Mouse (Mus musculus) limb, embryonic 14.5 days (tissue): ENCODE results near the gene Tuba4a. TPM values are rescaled to one million over a fixed set of nuclear protein-coding genes. Genes with fewer than 3 reads are reported as not detected.

ENCODE experiments used
- ATAC-seq: fragments of 200-750 bp; cut with Nextera tagmentation; 2 replicates; pipeline ENCODE4 v1.8.0; 2017; ENCODE audit warnings: low read depth, moderate number of reproducible peaks, moderate TSS enrichment; ENCODE audit not compliant: low FRiP score
- DNase-seq: peaks from one replicate; pipeline ENCODE4 v3.0.0-alpha.2; 2015; ENCODE audit warnings: low spot score
- H3K27ac ChIP-seq: fragments of 300-500 bp; sonication (generic); replicated peaks from 2 replicates; pipeline ENCODE4 v1.5.1; 2014; ENCODE audit warnings: low read depth, mild to moderate bottlenecking, low read length, moderate library complexity, mixed read lengths
- H3K27me3 ChIP-seq: fragments of 300-500 bp; sonication (generic); 2 replicates; pipeline ENCODE4 v1.6.1; 2014; ENCODE audit warnings: low read length, mixed read lengths; ENCODE audit not compliant: control insufficient read depth, insufficient read depth
- H3K36me3 ChIP-seq: fragments of 300-500 bp; sonication (generic); 2 replicates; pipeline ENCODE4 v1.6.1; 2014; ENCODE audit warnings: mild to moderate bottlenecking, low read length, moderate library complexity, mixed read lengths; ENCODE audit not compliant: control insufficient read depth, insufficient read depth
- H3K4me1 ChIP-seq: fragments of 300-500 bp; sonication (generic); 2 replicates; pipeline ENCODE4 v1.6.1; 2014; ENCODE audit warnings: antibody characterized with exemption, low read length, mixed read lengths; ENCODE audit not compliant: control insufficient read depth, insufficient read depth
- H3K4me2 ChIP-seq: fragments of 300-500 bp; sonication (generic); replicated peaks from 2 replicates; pipeline ENCODE4 v1.6.1; 2014; ENCODE audit warnings: low read depth, mild to moderate bottlenecking, low read length, moderate library complexity; ENCODE audit not compliant: severe bottlenecking
- H3K4me3 ChIP-seq: fragments of 300-500 bp; sonication (generic); replicated peaks from 2 replicates; pipeline ENCODE4 v1.5.1; 2014; ENCODE audit warnings: low read length
- H3K9ac ChIP-seq: fragments of 300-500 bp; sonication (generic); 2 replicates; pipeline ENCODE4 v1.6.1; 2014; ENCODE audit warnings: mild to moderate bottlenecking, low read depth, low read length, moderate library complexity; ENCODE audit not compliant: severe bottlenecking
- H3K9me3 ChIP-seq: fragments of 300-500 bp; sonication (generic); 2 replicates; pipeline ENCODE4 v1.6.1; 2016; ENCODE audit warnings: low read length; ENCODE audit not compliant: control insufficient read depth
- POLR2A ChIP-seq: fragments of 200-500 bp; IDR thresholded peaks from 2 replicates; pipeline ENCODE4 v1.8.0; 2012; ENCODE audit warnings: inconsistent platforms, mild to moderate bottlenecking, moderate library complexity, borderline replicate concordance; ENCODE audit not compliant: insufficient read depth, insufficient read length; ENCODE audit errors: extremely low read depth
- WGBS: fragments of 180-500 bp; shearing (Covaris S2); extraction: QIAGEN DNeasy Blood & Tissue Kit; methylation state at CpG from one replicate; pipeline ENCODE4 v1.1.7; 2014; 5-methylcytosine and 5-hydroxymethylcytosine counted together
- polyA plus RNA-seq, 2 experiments: library from polyadenylated mRNA; depleted of rRNA in 1 of 2; stranded (reverse) in 1 of 2; unstranded in 1 of 2; fragments of >200 nt; fragmentation: Nextera tagmentation in 1 of 2; extraction: Ambion mirVana in 1 of 2; gene quantifications; 2 replicates each; pipeline versions ENCODE4 v1.2.1 to v1.2.3; 2012 to 2014

Gene Tuba4a
- polyA plus RNA-seq, 2 experiments, result 25.1 to 55.9 TPM

DNA sequence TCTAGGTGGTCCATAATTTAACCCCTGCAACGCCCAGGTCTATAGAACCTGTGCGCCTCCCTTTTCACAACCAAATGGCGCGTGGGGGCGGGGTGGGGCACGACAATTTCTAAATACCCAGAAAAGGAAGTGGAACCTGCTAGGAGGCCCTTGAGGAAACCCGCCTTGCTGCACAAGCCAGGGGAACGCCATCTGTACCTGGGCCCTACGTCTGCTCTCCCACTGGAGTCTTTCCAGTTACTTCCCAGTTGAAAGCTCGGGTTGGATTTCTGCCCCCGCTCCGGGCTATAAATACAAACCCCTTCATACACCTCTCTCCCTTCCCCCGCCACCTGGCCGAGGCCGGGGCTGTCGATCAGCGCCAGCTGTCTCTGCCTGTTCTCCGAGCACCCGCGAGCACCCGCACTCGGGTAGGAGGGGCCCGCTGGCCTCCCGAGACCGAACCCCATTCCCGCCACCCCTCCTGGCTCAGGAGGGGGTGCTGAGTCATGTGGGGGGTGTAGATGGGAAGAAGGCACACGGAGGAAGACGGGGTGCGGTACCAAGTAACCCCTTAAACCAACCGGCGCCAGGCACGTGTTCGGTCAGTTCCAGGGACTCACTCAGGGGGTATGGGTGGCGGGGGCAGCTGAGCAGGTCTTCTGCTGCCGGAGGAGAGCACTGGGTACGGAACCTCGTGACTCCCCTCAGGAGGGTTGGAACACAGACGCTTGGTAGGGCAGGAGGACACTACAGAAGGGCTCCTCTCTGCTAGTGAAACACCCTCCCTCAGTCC is 1.3 kb downstream of the Tuba4a start:
- TF ChIP-seq POLR2A, result no peak
- peak; percentile 60 for ATAC-seq
- H3K4me1 ChIP-seq, result peaks cover 13% of the 10 kb centered on the region
- peak overlapping the region; percentile 34 for H3K9ac ChIP-seq
- H3K4me2 ChIP-seq, result peak overlapping the region; percentile 99
- WGBS, result under 1% methylated on average over 37 of the region's 38 CpGs
- H3K4me3 ChIP-seq, result peak overlapping the region; percentile 53
- peaks cover 24% of the 10 kb centered on the region for H3K36me3 ChIP-seq
- DNase-seq, result peak; percentile 31
- H3K27me3 ChIP-seq, result peaks cover 32% of the 10 kb centered on the region
- no peaks in the 10 kb centered on the region for H3K9me3 ChIP-seq
- no peak overlapping the region for H3K27ac ChIP-seq

DNA sequence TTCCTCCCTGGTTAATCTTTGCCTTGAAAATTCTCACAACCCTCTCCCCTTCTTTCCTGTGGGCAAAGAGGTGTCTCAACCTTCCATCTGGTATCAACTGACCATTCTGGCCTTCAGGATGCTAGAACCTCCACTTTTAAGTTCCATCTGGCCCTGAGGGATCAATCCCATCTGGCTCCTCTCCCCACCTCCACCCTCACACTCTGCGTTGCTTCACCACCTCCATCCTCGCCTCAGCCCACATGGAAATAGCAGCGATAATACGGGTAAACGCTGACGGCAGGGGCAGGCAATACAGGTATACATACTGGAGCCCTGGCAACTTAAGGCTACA is 1.8 kb downstream of the Tuba4a start:
- peaks cover 30% of the 10 kb centered on the region for H3K36me3 ChIP-seq
- peak overlapping the region; percentile 53 for H3K4me3 ChIP-seq
- peaks cover 32% of the 10 kb centered on the region for H3K27me3 ChIP-seq
- peaks cover 13% of the 10 kb centered on the region for H3K4me1 ChIP-seq
- no peaks in the 10 kb centered on the region for H3K9me3 ChIP-seq
- H3K4me2 ChIP-seq, result peak overlapping the region; percentile 99
- ATAC-seq, result no peak
- H3K27ac ChIP-seq, result no peak overlapping the region
- TF ChIP-seq POLR2A, result no peak
- peak overlapping the region; percentile 34; the same call in 1 of the 2 replicates for H3K9ac ChIP-seq
- WGBS, result 2% methylated on average over 6 of the region's 6 CpGs
- no peak for DNase-seq

DNA sequence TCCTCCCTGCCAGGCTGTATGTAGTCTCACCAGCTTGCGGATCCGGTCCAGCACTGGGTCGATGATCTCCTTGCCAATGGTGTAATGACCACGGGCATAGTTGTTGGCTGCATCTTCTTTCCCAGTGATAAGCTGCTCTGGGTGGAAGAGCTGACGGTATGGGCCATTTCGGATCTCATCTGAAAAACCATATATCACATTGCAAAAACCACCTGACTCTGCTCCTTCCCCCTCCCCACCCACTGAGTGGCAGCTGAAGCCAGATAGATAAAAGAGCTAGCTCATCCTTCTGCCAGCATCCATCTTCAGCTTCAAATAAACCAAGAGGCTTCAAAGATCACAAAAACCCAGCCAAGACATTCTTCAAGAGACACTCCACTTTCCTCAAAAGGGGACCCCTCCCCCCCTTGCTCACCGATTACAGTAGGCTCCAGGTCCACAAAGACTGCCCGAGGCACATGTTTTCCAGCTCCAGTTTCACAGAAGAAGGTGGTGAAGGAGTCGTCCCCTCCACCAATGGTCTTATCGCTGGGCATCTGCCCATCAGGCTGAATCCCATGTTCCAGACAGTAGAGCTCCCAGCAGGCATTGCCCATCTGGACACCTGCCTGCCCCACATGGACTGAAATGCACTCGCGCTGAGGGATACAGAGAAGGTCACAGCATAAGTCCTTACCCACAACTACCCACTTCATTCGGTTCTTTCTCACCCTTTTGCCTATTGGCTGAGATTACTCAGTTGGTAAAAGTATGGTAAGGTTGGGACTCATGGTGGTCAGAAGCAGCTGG is 2.7 kb downstream of the Tuba4a start:
- Histone ChIP-seq H3K4me2 (no peak overlapping the region), H3K9me3 (no peaks in the 10 kb centered on the region), H3K36me3 (peaks cover 37% of the 10 kb centered on the region), H3K4me1 (peaks cover 13% of the 10 kb centered on the region), H3K4me3 (no peak overlapping the region), H3K9ac (no peak overlapping the region), H3K27me3 (peaks cover 32% of the 10 kb centered on the region), H3K27ac (no peak overlapping the region)
- DNase-seq, result no peak
- TF ChIP-seq POLR2A, result no peak
- 73% methylated on average over 13 of the region's 13 CpGs for WGBS
- ATAC-seq, result no peak

DNA sequence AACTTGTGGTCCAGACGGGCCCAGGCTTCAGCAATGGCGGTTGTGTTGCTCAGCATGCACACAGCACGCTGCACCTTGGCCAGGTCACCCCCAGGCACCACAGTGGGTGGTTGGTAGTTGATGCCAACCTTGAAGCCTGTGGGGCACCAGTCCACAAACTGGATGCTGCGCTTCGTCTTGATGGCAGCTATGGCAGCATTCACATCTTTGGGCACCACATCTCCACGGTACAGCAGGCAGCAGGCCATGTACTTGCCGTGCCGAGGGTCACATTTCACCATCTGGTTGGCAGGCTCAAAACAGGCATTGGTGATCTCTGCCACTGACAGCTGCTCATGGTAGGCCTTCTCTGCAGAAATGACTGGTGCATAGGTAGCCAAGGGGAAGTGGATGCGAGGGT is 3.9 kb downstream of the Tuba4a start:
- no peak for TF ChIP-seq POLR2A
- H3K9me3 ChIP-seq, result no peaks in the 10 kb centered on the region
- no peak overlapping the region for H3K27ac ChIP-seq
- no peak overlapping the region for H3K4me2 ChIP-seq
- H3K27me3 ChIP-seq, result peaks cover 32% of the 10 kb centered on the region
- WGBS, result 91% methylated on average over 9 of the region's 9 CpGs
- no peak for ATAC-seq
- no peak for DNase-seq
- peaks cover 23% of the 10 kb centered on the region for H3K4me1 ChIP-seq
- peaks cover 37% of the 10 kb centered on the region for H3K36me3 ChIP-seq
- H3K4me3 ChIP-seq, result no peak overlapping the region
- no peak overlapping the region for H3K9ac ChIP-seq

DNA sequence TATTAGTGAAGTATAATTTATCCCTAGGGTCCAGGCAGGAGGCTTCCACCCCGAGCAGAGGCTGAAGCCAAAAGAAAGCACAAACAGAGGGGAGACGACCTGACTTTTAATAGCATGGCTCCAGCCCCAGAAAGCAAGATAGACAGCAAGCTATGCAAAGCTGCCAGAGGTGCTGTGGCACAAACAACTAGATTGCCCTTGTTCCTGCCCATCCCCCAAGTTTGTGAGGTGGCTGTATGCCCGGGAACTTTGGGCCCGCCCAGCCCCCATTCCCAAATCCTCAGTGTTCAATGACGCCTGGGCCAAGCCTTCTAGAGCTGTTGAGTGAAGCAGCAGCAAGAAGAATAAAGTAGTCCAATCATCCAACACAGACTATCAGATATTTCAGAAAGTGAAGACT is 4.8 kb downstream of the Tuba4a start:
- TF ChIP-seq POLR2A, result no peak
- H3K4me2 ChIP-seq, result no peak overlapping the region
- no peak overlapping the region for H3K4me3 ChIP-seq
- DNase-seq, result no peak
- H3K9ac ChIP-seq, result no peak overlapping the region
- peaks cover 37% of the 10 kb centered on the region for H3K36me3 ChIP-seq
- H3K4me1 ChIP-seq, result peaks cover 29% of the 10 kb centered on the region
- H3K27me3 ChIP-seq, result peaks cover 23% of the 10 kb centered on the region
- WGBS, result 65% methylated on average over 5 of the region's 5 CpGs
- no peaks in the 10 kb centered on the region for H3K9me3 ChIP-seq
- ATAC-seq, result no peak
- no peak overlapping the region for H3K27ac ChIP-seq
